Mouse (Mus musculus): ENCODE data around the gene Cep97. TPM values are rescaled to one million over a fixed set of nuclear protein-coding genes. Genes with fewer than 3 reads are reported as not detected.
"Not testable (repeated sequence)": the region's sequence is repeated elsewhere in the genome, so short reads cannot be mapped to it uniquely, and the experiment has no call there.

Gene Cep97
- polyA plus RNA-seq, 1 experiment = 0.49 TPM

- no peaks in the 10 kb centered on the region for H3K27me3 ChIP-seq (replicated peaks)
- TF ChIP-seq GATA1 (IDR thresholded peaks at IDR 0.05; ENCODE audit: borderline replicate concordance, low read length) (no peak), FLI1 (IDR thresholded peaks at IDR 0.05; ENCODE audit: low read length) (no peak)
- no peak overlapping the region for H3K4me3 ChIP-seq (replicated peaks)
- H3K36me3 ChIP-seq (replicated peaks; ENCODE audit: low read length) = peaks cover 42% of the 10 kb centered on the region
- H3K9me3 ChIP-seq = no peaks in the 10 kb centered on the region
- peaks cover 4% of the 10 kb centered on the region; the same call in 1 of the 2 replicates for H3K4me1 ChIP-seq
Measured at GRCm38 (mm10) chr16:55863832-55864231, 70.8 kb downstream of the Cep97 start.

GRCm38 (mm10) chr16:55863149-55863815 lies 71.4 kb downstream of the Cep97 start:
- Histone ChIP-seq H3K4me3 (replicated peaks) (peak overlapping the region; percentile 75), H3K9me3 (no peaks in the 10 kb centered on the region), H3K4me1 (peaks cover 4% of the 10 kb centered on the region; the same call in 1 of the 2 replicates), H3K27me3 (replicated peaks) (no peaks in the 10 kb centered on the region), H3K36me3 (replicated peaks; ENCODE audit: low read length) (peaks cover 47% of the 10 kb centered on the region)
- TF ChIP-seq FLI1 (IDR thresholded peaks at IDR 0.05; ENCODE audit: low read length) (no peak), GATA1 (IDR thresholded peaks at IDR 0.05; ENCODE audit: borderline replicate concordance, low read length) (no peak)

GRCm38 (mm10) chr16:55861104-55861503 lies 73.6 kb downstream of the Cep97 start:
- Histone ChIP-seq H3K9me3 (peaks cover 6% of the 10 kb centered on the region), H3K27me3 (replicated peaks) (no peaks in the 10 kb centered on the region), H3K4me1 (peaks cover 4% of the 10 kb centered on the region; the same call in 1 of the 2 replicates), H3K4me3 (replicated peaks) (no peak overlapping the region), H3K36me3 (replicated peaks; ENCODE audit: low read length) (peaks cover 49% of the 10 kb centered on the region)
- TF ChIP-seq FLI1 (IDR thresholded peaks at IDR 0.05; ENCODE audit: low read length) = no peak
- no peak for TF ChIP-seq GATA1 (IDR thresholded peaks at IDR 0.05; ENCODE audit: borderline replicate concordance, low read length)

GRCm38 (mm10) chr16:55859421-55859820 lies 75.2 kb downstream of the Cep97 start:
- not testable (repeated sequence) for H3K27me3 ChIP-seq (replicated peaks); H3K9me3 ChIP-seq; H3K4me3 ChIP-seq (replicated peaks); H3K4me1 ChIP-seq
- H3K36me3 ChIP-seq (replicated peaks; ENCODE audit: low read length) = peaks cover 38% of the 10 kb centered on the region

- Histone ChIP-seq H3K27me3 (replicated peaks) (no peaks in the 10 kb centered on the region), H3K4me3 (replicated peaks) (no peak overlapping the region), H3K4me1 (peaks cover 7% of the 10 kb centered on the region), H3K36me3 (replicated peaks; ENCODE audit: low read length) (peaks cover 38% of the 10 kb centered on the region), H3K9me3 (peaks cover 6% of the 10 kb centered on the region)
- TF ChIP-seq GATA1 (IDR thresholded peaks at IDR 0.05; ENCODE audit: borderline replicate concordance, low read length) (no peak), FLI1 (IDR thresholded peaks at IDR 0.05; ENCODE audit: low read length) (no peak)
Measured at GRCm38 (mm10) chr16:55858465-55858864, 76.2 kb downstream of the Cep97 start.

GRCm38 (mm10) chr16:55852943-55853727 lies 81.5 kb downstream of the Cep97 start:
- peaks cover 18% of the 10 kb centered on the region for H3K4me1 ChIP-seq
- no peaks in the 10 kb centered on the region for H3K27me3 ChIP-seq (replicated peaks)
- H3K4me3 ChIP-seq (replicated peaks) = no peak overlapping the region
- H3K36me3 ChIP-seq (replicated peaks; ENCODE audit: low read length) = peaks cover 27% of the 10 kb centered on the region
- TF ChIP-seq GATA1 (IDR thresholded peaks at IDR 0.05; ENCODE audit: borderline replicate concordance, low read length) = no peak
- no peak for TF ChIP-seq FLI1 (IDR thresholded peaks at IDR 0.05; ENCODE audit: low read length)
- peaks cover 6% of the 10 kb centered on the region for H3K9me3 ChIP-seq

GRCm38 (mm10) chr16:55852515-55852914 lies 82.1 kb downstream of the Cep97 start:
- Histone ChIP-seq H3K4me1 (peaks cover 18% of the 10 kb centered on the region), H3K27me3 (replicated peaks) (no peaks in the 10 kb centered on the region)

GRCm38 (mm10) chr16:55850485-55850884 lies 84.2 kb downstream of the Cep97 start:
- Histone ChIP-seq H3K4me1 (peaks cover 18% of the 10 kb centered on the region), H3K9me3 (no peaks in the 10 kb centered on the region), H3K4me3 (replicated peaks) (no peak overlapping the region), H3K36me3 (replicated peaks; ENCODE audit: low read length) (peaks cover 21% of the 10 kb centered on the region), H3K27me3 (replicated peaks) (no peaks in the 10 kb centered on the region)
- TF ChIP-seq FLI1 (IDR thresholded peaks at IDR 0.05; ENCODE audit: low read length) (no peak), GATA1 (IDR thresholded peaks at IDR 0.05; ENCODE audit: borderline replicate concordance, low read length) (no peak)

More at GRCm38 (mm10) chr16:55852515-55852914, 82.1 kb downstream of the Cep97 start:
- Histone ChIP-seq H3K9me3 (peaks cover 6% of the 10 kb centered on the region), H3K36me3 (replicated peaks; ENCODE audit: low read length) (peaks cover 25% of the 10 kb centered on the region), H3K4me3 (replicated peaks) (no peak overlapping the region)
- TF ChIP-seq FLI1 (IDR thresholded peaks at IDR 0.05; ENCODE audit: low read length) (no peak), GATA1 (IDR thresholded peaks at IDR 0.05; ENCODE audit: borderline replicate concordance, low read length) (no peak)

Other genes with a start within 250 kb of the Cep97 start
- 3.0 and 3.4 TPM in 2 replicates for gene Nfkbiz, start 96.0 kb downstream of the Cep97 start, polyA plus RNA-seq (2012; ENCODE audit: insufficient read depth, low replicate concordance)
- 0.32 TPM in 1 of 2 replicates, not detected in the other for gene Nxpe3, start 39.6 kb downstream of the Cep97 start, polyA plus RNA-seq (2012; ENCODE audit: insufficient read depth, low replicate concordance)
- gene Rpl24, start 31.4 kb upstream of the Cep97 start, polyA plus RNA-seq (2012; ENCODE audit: insufficient read depth, low replicate concordance) = 47.3 and 75.6 TPM in 2 replicates
- gene Zbtb11, start 39.0 kb upstream of the Cep97 start, polyA plus RNA-seq (2012; ENCODE audit: insufficient read depth, low replicate concordance) = 0.99 and 1.0 TPM in 2 replicates
- gene Pcnp, start 94.9 kb upstream of the Cep97 start, polyA plus RNA-seq (2012; ENCODE audit: insufficient read depth, low replicate concordance) = 4.1 and 30.0 TPM in 2 replicates
- 2.4 and 5.3 TPM in 2 replicates for gene Trmt10c, start 103.0 kb upstream of the Cep97 start, polyA plus RNA-seq (2012; ENCODE audit: insufficient read depth, low replicate concordance)
- 7.9 TPM in 1 of 2 replicates, not detected in the other for gene Senp7, start 113.5 kb upstream of the Cep97 start, polyA plus RNA-seq (2012; ENCODE audit: insufficient read depth, low replicate concordance)